Comparison of ENCODE assay signal across 8 mouse cellular contexts in the genomic region with DNA sequence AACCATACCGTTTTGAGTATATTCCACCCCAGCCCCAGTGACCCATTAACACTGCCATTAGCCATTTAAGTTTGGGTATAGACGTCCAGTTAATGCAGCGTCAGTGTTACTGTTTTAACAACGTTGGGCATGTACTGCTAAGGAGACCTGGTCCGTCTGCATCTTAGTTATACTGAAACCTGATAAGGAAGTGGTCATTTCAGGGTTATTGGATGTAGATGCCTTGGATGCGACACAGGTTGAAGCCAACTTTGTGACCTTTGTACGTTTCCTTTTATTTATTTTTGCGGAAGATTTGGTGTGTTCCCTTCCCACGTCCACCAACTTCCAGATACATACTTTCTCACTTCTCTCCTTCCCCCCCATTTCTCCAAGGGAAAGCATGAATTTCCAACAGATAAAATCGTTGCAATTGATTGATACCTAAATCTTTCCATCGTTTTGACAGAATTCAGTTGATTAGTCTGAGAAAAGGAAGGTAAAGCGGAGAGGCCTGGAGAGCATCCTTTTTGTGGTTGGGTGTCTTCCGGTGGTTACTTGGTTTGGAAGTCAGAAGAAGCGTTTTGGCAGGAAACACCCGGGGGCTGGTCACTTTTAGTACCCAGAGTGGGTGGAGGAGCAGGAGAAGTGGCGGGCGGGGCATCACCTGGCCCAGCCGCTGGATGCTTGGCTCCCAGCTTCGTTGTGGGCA. TPM values are rescaled to one million over a fixed set of nuclear protein-coding genes. Genes with fewer than 3 reads are reported as not detected.
DNase-seq lines count a peak whose midpoint lies in the region; ATAC-seq lines count a peak whose summit lies in the region.

No protein-coding gene starts in this region.

- ATAC-seq in forebrain, embryonic 12.5 days (ENCODE audit: low FRiP score): no peak
- ATAC-seq in liver, embryonic 15.5 days (ENCODE audit: insufficient read depth): no peak

- peak overlapping the region; percentile 69 for H3K4me2 ChIP-seq in forebrain, embryonic 12.5 days
- H3K4me2 ChIP-seq in liver, embryonic 15.5 days: peak overlapping the region; percentile 80

- H3K36me3 ChIP-seq in forebrain, embryonic 12.5 days (replicated peaks): no peaks in the 10 kb centered on the region
- H3K36me3 ChIP-seq in liver, embryonic 15.5 days (replicated peaks): no peaks in the 10 kb centered on the region

- H3K9me3 ChIP-seq in forebrain, embryonic 12.5 days: no peaks in the 10 kb centered on the region
- H3K9me3 ChIP-seq in liver, embryonic 15.5 days (replicated peaks): no peaks in the 10 kb centered on the region

- peaks cover 41% of the 10 kb centered on the region for H3K4me1 ChIP-seq in forebrain, embryonic 12.5 days
- peaks cover 65% of the 10 kb centered on the region for H3K4me1 ChIP-seq in liver, embryonic 15.5 days (replicated peaks)

- DNase-seq in embryo, embryonic 10 days (ENCODE audit: low spot score): peak; percentile 25
- DNase-seq in embryo, embryonic 10.5 days (ENCODE audit: low spot score): no peak
- peak; percentile 95 for DNase-seq in 416B (ENCODE audit: low read depth)
- DNase-seq in MN1 (ENCODE audit: low spot score): no peak
- no peak for DNase-seq in urinary bladder, adult 18-20 months (ENCODE audit: low spot score in 2 of 2)
- DNase-seq in B cell, adult 2 months: no peak

- peak overlapping the region; percentile 94 for H3K27ac ChIP-seq in forebrain, embryonic 12.5 days
- H3K27ac ChIP-seq in liver, embryonic 15.5 days (replicated peaks): peak overlapping the region; percentile 65

- peak overlapping the region; percentile 77 for H3K9ac ChIP-seq in forebrain, embryonic 12.5 days
- H3K9ac ChIP-seq in liver, embryonic 15.5 days: peak overlapping the region; percentile 65

- WGBS in forebrain, embryonic 12.5 days: 12% methylated on average over 19 of the region's 19 CpGs
- 10% methylated on average over 19 of the region's 19 CpGs for WGBS in liver, embryonic 15.5 days (ENCODE audit: insufficient replicate concordance)

- no peaks in the 10 kb centered on the region for H3K27me3 ChIP-seq in forebrain, embryonic 12.5 days
- no peaks in the 10 kb centered on the region for H3K27me3 ChIP-seq in liver, embryonic 15.5 days

- peak overlapping the region; percentile 67 for H3K4me3 ChIP-seq in forebrain, embryonic 12.5 days (replicated peaks)
- peak overlapping the region; percentile 73 for H3K4me3 ChIP-seq in liver, embryonic 15.5 days (replicated peaks)

RNA-seq across cellular contexts. Expression of a gene that starts 20.4 kb away (rescaled TPM):
- 22.3 and 25.5 TPM in 2 replicates for polyA plus RNA-seq in forebrain, embryonic 12.5 days (2016; fragmentation: Nextera tagmentation; extraction: Ambion mirVana)
- polyA plus RNA-seq in liver, embryonic 15.5 days (2015; fragmentation: Nextera tagmentation; extraction: Ambion mirVana): 4.2 and 4.3 TPM in 2 replicates

RNA-seq across cellular contexts. Expression of a gene that starts 34.6 kb away (rescaled TPM):
- 33.1 and 35.5 TPM in 2 replicates for polyA plus RNA-seq in forebrain, embryonic 12.5 days (2016; fragmentation: Nextera tagmentation; extraction: Ambion mirVana)
- polyA plus RNA-seq in liver, embryonic 15.5 days (2015; fragmentation: Nextera tagmentation; extraction: Ambion mirVana): 13.8 and 13.9 TPM in 2 replicates

RNA-seq across cellular contexts. Expression of a gene that starts 50.6 kb away (rescaled TPM):
- polyA plus RNA-seq in forebrain, embryonic 12.5 days (2016; fragmentation: Nextera tagmentation; extraction: Ambion mirVana): 121 and 127 TPM in 2 replicates
- polyA plus RNA-seq in liver, embryonic 15.5 days (2015; fragmentation: Nextera tagmentation; extraction: Ambion mirVana): 27.5 and 32.4 TPM in 2 replicates

Comparison
In these comparisons a context has a peak if more than half of its experiments do, and no peak if none do; other contexts are left out.
1. DNase-seq: peak in embryo, embryonic 10 days (single experiment) and 416B (single experiment); none in embryo, embryonic 10.5 days (single experiment), MN1 (single experiment), urinary bladder, adult 18-20 months (0 of 2) and B cell, adult 2 months (0 of 2).